ENCODE assay signal across 8 mouse cellular contexts in genomic region chr7:112883791-112884274, GRCm38 (mm10).
DNase-seq lines count a peak whose midpoint lies in the region; ATAC-seq lines count a peak whose summit lies in the region.

No protein-coding gene starts in this region.

- no peak for DNase-seq in kidney, adult 11 months
- peak; percentile 46 for DNase-seq in heart, adult 8-10 months (ENCODE audit: low spot score)
- DNase-seq in kidney, postnatal 25 days, result peak; percentile 21 to 66
- peak; percentile 34 for DNase-seq in lung, postnatal 10 days
- peak; percentile 56 for DNase-seq in right cerebral cortex, postnatal 14 days

- no peaks in the 10 kb centered on the region for H3K27me3 ChIP-seq in kidney, embryonic 14.5 days (ENCODE audit: control insufficient read depth, insufficient read depth, low read length)
- H3K27me3 ChIP-seq in embryonic facial prominence, embryonic 13.5 days, result no peaks in the 10 kb centered on the region

- WGBS in kidney, embryonic 14.5 days, result 34% methylated on average over 8 of the region's 8 CpGs
- WGBS in embryonic facial prominence, embryonic 13.5 days, result 25% methylated on average over 8 of the region's 8 CpGs

- peak overlapping the region; percentile 47 for H3K27ac ChIP-seq in kidney, embryonic 14.5 days (ENCODE audit: low read depth, low read length)
- H3K27ac ChIP-seq in embryonic facial prominence, embryonic 13.5 days, result peak overlapping the region; percentile 91

- H3K4me2 ChIP-seq in kidney, embryonic 14.5 days (replicated peaks; ENCODE audit: low read depth, low read length), result no peak overlapping the region
- H3K4me2 ChIP-seq in embryonic facial prominence, embryonic 13.5 days, result peak overlapping the region; percentile 18; the same call in 1 of the 2 replicates

- peaks cover under 1% of the 10 kb centered on the region; the same call in 1 of the 2 replicates for H3K36me3 ChIP-seq in kidney, embryonic 14.5 days (ENCODE audit: control insufficient read depth, insufficient read depth, low read length)
- H3K36me3 ChIP-seq in embryonic facial prominence, embryonic 13.5 days, result peaks cover 4% of the 10 kb centered on the region; the same call in 1 of the 2 replicates

- H3K4me3 ChIP-seq in kidney, embryonic 14.5 days (ENCODE audit: low read length), result no peak overlapping the region
- H3K4me3 ChIP-seq in embryonic facial prominence, embryonic 13.5 days, result no peak overlapping the region

- peaks cover 22% of the 10 kb centered on the region for H3K4me1 ChIP-seq in kidney, embryonic 14.5 days (ENCODE audit: control insufficient read depth, insufficient read depth, low read length)
- H3K4me1 ChIP-seq in embryonic facial prominence, embryonic 13.5 days, result peaks cover 42% of the 10 kb centered on the region

- ATAC-seq in kidney, embryonic 14.5 days (ENCODE audit: low FRiP score, low TSS enrichment), result peak; percentile 78
- ATAC-seq in embryonic facial prominence, embryonic 13.5 days (ENCODE audit: insufficient number of reproducible peaks, insufficient read depth, low FRiP score, low TSS enrichment, low read depth), result peak; percentile 87
- no peak for ATAC-seq in megakaryocyte, adult 5-6 weeks (ENCODE audit: poor library complexity, severe bottlenecking)

- H3K9ac ChIP-seq in kidney, embryonic 14.5 days (ENCODE audit: low read depth, low read length), result no peak overlapping the region
- peak overlapping the region; percentile 54 for H3K9ac ChIP-seq in embryonic facial prominence, embryonic 13.5 days

- H3K9me3 ChIP-seq in kidney, embryonic 14.5 days (ENCODE audit: control insufficient read depth, low read length), result no peaks in the 10 kb centered on the region
- H3K9me3 ChIP-seq in embryonic facial prominence, embryonic 13.5 days, result no peaks in the 10 kb centered on the region
